Mouse (Mus musculus) megakaryocyte, embryonic 14.5 days (primary cell): ENCODE results near the gene Zfp827. TPM values are rescaled to one million over a fixed set of nuclear protein-coding genes. Genes with fewer than 3 reads are reported as not detected.

Source experiments
- H3K27me3 ChIP-seq: replicated peaks from 2 replicates; pipeline ENCODE3; 2012; ENCODE audit warnings: inconsistent platforms
- H3K36me3 ChIP-seq: replicated peaks from 2 replicates; pipeline ENCODE3; 2012; ENCODE audit warnings: low read length, inconsistent platforms, mixed read lengths
- H3K4me1 ChIP-seq: 2 replicates; pipeline ENCODE4 v1.6.1; 2012; ENCODE audit warnings: inconsistent platforms
- H3K4me3 ChIP-seq: replicated peaks from 2 replicates; pipeline ENCODE3; 2012; ENCODE audit warnings: moderate library complexity, mild to moderate bottlenecking, inconsistent platforms
- H3K9me3 ChIP-seq: 2 replicates; pipeline ENCODE4 v1.6.1; 2012; ENCODE audit warnings: inconsistent platforms
- FLI1 ChIP-seq: IDR thresholded peaks from 2 replicates; pipeline ENCODE4 v1.6.1; 2012; ENCODE audit warnings: low read length, inconsistent platforms, mixed read lengths
- GATA1 ChIP-seq: IDR thresholded peaks from 3 replicates; pipeline ENCODE4 v1.6.1; 2012; ENCODE audit warnings: mixed read lengths, low read length, inconsistent platforms, borderline replicate concordance
- polyA plus RNA-seq: library from polyadenylated mRNA; stranded (reverse); fragments of >175 nt; gene quantifications from 2 replicates; pipeline ENCODE4 v1.2.3, GENCODE M21; 2012; ENCODE audit warnings: low replicate concordance; ENCODE audit not compliant: insufficient read depth

The Zfp827 gene
- polyA plus RNA-seq, 1 experiment, result 2.9 TPM

DNA sequence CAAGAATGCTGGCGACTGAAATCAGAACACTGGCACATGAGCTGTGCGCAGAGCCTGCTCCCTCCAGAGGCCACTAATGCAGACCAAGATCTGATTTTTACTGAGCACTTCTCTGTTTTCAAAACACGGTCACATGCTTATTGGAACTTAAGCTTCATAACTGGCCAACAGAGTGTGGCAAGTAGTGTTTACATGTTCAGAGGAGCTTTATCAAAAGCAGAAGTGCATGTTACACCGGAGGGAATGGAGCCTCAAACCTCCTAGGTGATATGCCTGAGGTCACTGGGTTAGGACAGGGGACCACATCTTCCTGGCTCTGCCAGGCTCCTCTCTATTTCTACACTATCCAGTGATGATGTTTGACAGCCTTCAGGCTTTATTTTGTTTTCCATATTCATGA lies 31.1 kb downstream of the Zfp827 start:
- no peak for TF ChIP-seq FLI1
- H3K27me3 ChIP-seq, result no peaks in the 10 kb centered on the region
- peaks cover 51% of the 10 kb centered on the region for H3K36me3 ChIP-seq
- peaks cover 17% of the 10 kb centered on the region for H3K4me1 ChIP-seq
- no peaks in the 10 kb centered on the region for H3K9me3 ChIP-seq
- no peak overlapping the region for H3K4me3 ChIP-seq

DNA sequence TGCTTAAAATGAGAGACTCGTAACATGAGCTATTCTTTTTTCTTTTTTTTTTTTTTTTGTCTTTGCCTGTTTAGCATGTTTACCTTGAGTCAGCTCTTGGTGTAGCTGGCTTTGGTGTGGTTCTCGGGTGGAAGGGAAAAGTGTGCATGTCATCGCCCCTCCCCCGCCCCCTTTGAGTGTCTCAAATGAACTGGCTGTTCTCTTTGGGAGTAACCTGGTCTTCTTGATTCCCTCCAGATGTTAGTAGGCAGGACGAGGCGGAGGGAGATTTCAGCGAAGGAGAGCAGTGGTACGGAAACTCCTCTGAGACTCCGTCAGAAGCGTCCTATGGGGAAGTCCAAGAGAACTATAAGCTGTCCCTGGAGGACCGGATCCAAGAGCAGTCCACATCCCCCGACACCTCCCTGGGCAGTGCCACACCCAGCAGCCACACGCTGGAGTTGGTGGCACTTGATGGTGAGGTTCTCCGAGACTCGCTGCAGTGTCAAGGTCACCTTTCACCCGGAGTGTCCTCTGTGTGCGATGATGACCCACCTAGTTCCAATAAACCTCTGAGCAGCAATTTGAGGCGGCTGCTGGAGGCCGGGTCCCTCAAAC lies 31.9 kb downstream of the Zfp827 start:
- Histone ChIP-seq H3K9me3 (no peaks in the 10 kb centered on the region), H3K27me3 (no peaks in the 10 kb centered on the region), H3K36me3 (peaks cover 50% of the 10 kb centered on the region), H3K4me3 (no peak overlapping the region), H3K4me1 (peaks cover 17% of the 10 kb centered on the region)
- no peak for TF ChIP-seq GATA1
- TF ChIP-seq FLI1, result no peak

DNA sequence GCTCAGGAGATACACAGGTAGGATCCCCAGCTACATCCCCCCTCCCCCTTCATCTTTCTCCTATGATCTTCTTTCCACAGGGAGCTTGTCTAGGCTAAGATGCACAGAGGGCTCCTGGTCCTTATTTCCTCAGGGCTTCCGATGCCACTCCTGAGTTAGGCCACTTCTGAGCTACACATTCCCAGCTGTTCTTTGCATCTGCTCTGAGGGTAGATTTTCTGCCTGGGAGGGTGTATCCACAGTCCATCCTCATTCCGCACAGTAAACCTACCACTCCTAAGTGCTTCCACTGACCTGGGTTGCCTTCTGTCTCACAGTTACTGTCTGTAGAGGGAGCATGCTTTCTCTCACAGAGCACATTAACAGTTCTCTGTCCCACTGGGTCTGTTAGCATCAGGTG lies 37.7 kb downstream of the Zfp827 start:
- H3K4me1 ChIP-seq, result no peaks in the 10 kb centered on the region
- H3K36me3 ChIP-seq, result peaks cover 79% of the 10 kb centered on the region
- no peaks in the 10 kb centered on the region for H3K27me3 ChIP-seq
- H3K9me3 ChIP-seq, result no peaks in the 10 kb centered on the region
- TF ChIP-seq FLI1, result no peak
- TF ChIP-seq GATA1, result no peak
- H3K4me3 ChIP-seq, result no peak overlapping the region

DNA sequence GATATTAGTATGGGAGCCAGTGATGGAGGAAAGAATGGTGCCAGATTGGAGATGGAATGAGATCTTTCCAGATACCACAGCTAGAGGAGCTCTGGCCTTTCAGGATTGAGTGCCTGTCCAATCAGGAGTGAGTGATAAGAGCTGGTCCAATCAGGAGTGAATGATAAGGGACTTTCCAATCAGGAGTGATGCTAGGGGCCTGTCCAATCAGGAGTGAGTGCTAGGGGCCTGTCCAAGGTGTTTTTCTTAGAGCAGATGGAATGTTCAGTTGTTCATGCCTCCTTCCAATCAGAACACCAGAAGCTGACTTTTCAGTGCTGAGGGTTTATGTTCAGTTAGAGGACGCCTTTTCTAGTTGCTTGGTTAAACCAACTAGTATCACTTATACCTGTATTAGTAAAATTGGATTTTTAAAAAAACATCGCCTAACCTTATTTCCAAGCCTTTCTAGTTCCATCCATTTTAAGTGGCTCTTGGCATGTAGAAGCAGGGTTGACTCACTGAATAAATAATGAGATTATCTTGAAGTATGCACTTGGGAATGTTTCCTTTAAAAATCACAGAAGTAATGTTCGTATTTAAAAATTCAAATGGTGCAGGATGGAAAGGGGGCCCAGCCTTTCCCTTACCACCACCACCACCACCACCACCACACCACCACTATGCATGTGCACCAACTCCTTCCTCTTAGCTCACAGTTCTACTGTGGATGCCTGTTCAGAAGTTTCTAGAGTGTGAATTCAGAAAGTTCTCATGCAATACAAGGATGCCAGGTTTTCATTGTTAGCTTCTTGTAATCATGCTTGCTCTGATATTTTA lies 39.8 kb downstream of the Zfp827 start:
- TF ChIP-seq FLI1 (no peak), GATA1 (no peak)
- Histone ChIP-seq H3K9me3 (no peaks in the 10 kb centered on the region), H3K27me3 (no peaks in the 10 kb centered on the region), H3K4me3 (no peak overlapping the region), H3K36me3 (peaks cover 79% of the 10 kb centered on the region), H3K4me1 (no peaks in the 10 kb centered on the region)

- no peak for TF ChIP-seq FLI1
- TF ChIP-seq GATA1, result no peak
- peaks cover 5% of the 10 kb centered on the region; the same call in 1 of the 2 replicates for H3K4me1 ChIP-seq
- no peak overlapping the region for H3K4me3 ChIP-seq
- no peaks in the 10 kb centered on the region for H3K27me3 ChIP-seq
- H3K36me3 ChIP-seq, result peaks cover 84% of the 10 kb centered on the region
- H3K9me3 ChIP-seq, result no peaks in the 10 kb centered on the region
Observed at GRCm38 (mm10) chr8:79073311-79073710, 45.1 kb downstream of the Zfp827 start.

- peaks cover 9% of the 10 kb centered on the region for H3K4me1 ChIP-seq
- H3K27me3 ChIP-seq, result no peaks in the 10 kb centered on the region
- H3K9me3 ChIP-seq, result no peaks in the 10 kb centered on the region
- TF ChIP-seq GATA1 (no peak), FLI1 (no peak)
- H3K36me3 ChIP-seq, result peaks cover 89% of the 10 kb centered on the region
- H3K4me3 ChIP-seq, result no peak overlapping the region
Observed at GRCm38 (mm10) chr8:79074986-79075385, 46.7 kb downstream of the Zfp827 start.

DNA sequence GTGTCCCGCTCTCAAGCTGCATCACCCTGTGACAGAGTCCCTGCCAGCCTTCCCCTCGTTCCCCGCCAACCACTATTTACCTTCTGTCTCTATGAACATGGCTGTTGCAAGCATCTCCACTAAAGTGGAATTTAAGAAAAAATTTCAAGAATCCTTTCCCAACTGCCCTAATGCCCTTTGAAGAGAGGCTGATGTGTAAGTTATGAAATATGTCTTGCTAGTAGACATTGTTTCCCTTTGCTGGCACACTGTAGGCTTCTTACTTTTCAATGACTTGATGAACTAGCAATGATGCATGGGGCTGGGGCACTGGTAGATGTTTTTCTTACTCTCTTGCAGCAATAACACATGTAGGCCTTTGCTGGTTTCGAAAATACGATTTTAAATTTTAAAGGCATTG lies 49.0 kb downstream of the Zfp827 start:
- Histone ChIP-seq H3K27me3 (no peaks in the 10 kb centered on the region), H3K36me3 (peaks cover 84% of the 10 kb centered on the region), H3K4me1 (peaks cover 14% of the 10 kb centered on the region), H3K9me3 (no peaks in the 10 kb centered on the region), H3K4me3 (no peak overlapping the region)
- TF ChIP-seq FLI1, result no peak
- no peak for TF ChIP-seq GATA1

GRCm38 (mm10) chr8:79078556-79079195 lies 50.4 kb downstream of the Zfp827 start:
- Histone ChIP-seq H3K4me1 (peaks cover 14% of the 10 kb centered on the region), H3K27me3 (no peaks in the 10 kb centered on the region), H3K36me3 (peaks cover 85% of the 10 kb centered on the region), H3K4me3 (no peak overlapping the region), H3K9me3 (no peaks in the 10 kb centered on the region)
- TF ChIP-seq GATA1 (no peak), FLI1 (no peak)

DNA sequence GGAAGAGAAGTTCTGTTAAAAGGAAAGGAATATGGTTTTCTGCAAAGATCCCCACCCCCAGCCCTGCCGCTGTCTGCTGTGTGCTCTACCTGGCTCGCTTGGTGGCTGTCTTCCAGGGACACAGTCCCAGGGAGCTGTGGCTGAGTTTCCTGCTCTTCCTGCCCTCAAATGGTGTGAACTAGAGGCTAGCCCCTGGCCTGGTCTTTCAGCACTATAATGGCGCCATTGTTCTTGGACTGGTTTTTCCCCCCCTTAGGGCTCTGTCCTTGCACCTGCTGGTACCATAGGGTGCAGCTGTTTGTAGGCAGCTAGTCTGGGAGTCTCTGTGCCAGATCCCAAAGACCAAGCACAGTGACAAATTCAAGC lies 50.9 kb downstream of the Zfp827 start:
- Histone ChIP-seq H3K36me3 (peaks cover 85% of the 10 kb centered on the region), H3K4me1 (peaks cover 12% of the 10 kb centered on the region), H3K9me3 (no peaks in the 10 kb centered on the region), H3K4me3 (no peak overlapping the region), H3K27me3 (no peaks in the 10 kb centered on the region)
- TF ChIP-seq GATA1, result no peak
- TF ChIP-seq FLI1, result no peak
